Mouse (Mus musculus) heart, postnatal 0 days (tissue): ENCODE results near the gene St6galnac6. TPM values are rescaled to one million over a fixed set of nuclear protein-coding genes. Genes with fewer than 3 reads are reported as not detected.

Experiments used
- ATAC-seq: fragments of 200-750 bp; cut with Nextera tagmentation; 2 replicates; pipeline ENCODE4 v1.8.0; 2017; ENCODE audit warnings: low read depth, moderate number of reproducible peaks, moderate library complexity; ENCODE audit not compliant: insufficient read depth
- DNase-seq: peaks from one replicate; pipeline ENCODE4 v3.0.0-alpha.2; 2016; ENCODE audit warnings: low spot score
- H3K27ac ChIP-seq: fragments of 300-500 bp; sonication (generic); 2 replicates; pipeline ENCODE4 v1.5.1; 2014; ENCODE audit warnings: low read depth, mild to moderate bottlenecking
- H3K27me3 ChIP-seq: fragments of 300-500 bp; sonication (generic); 2 replicates; pipeline ENCODE4 v1.6.1; 2014; ENCODE audit warnings: low read length, mixed read lengths; ENCODE audit not compliant: control insufficient read depth, insufficient read depth
- H3K36me3 ChIP-seq: fragments of 300-500 bp; sonication (generic); replicated peaks from 2 replicates; pipeline ENCODE4 v1.6.1; 2014; ENCODE audit warnings: low read length, mixed read lengths; ENCODE audit not compliant: control insufficient read depth, insufficient read depth
- H3K4me1 ChIP-seq: fragments of 300-500 bp; sonication (generic); 2 replicates; pipeline ENCODE4 v1.6.1; 2014; ENCODE audit warnings: antibody characterized with exemption; ENCODE audit not compliant: control insufficient read depth, insufficient read depth
- H3K4me2 ChIP-seq: fragments of 300-500 bp; sonication (generic); 2 replicates; pipeline ENCODE4 v1.6.1; 2014; ENCODE audit warnings: low read depth, mild to moderate bottlenecking, low read length, moderate library complexity
- H3K4me3 ChIP-seq: fragments of 300-500 bp; sonication (generic); 2 replicates; pipeline ENCODE4 v1.5.1; 2014; ENCODE audit warnings: low read depth, low read length
- H3K9ac ChIP-seq: fragments of 300-500 bp; sonication (generic); replicated peaks from 2 replicates; pipeline ENCODE4 v1.6.1; 2014; ENCODE audit warnings: low read depth, low read length, mixed read lengths
- H3K9me3 ChIP-seq: fragments of 300-500 bp; sonication (generic); replicated peaks from 2 replicates; pipeline ENCODE4 v1.6.1; 2016; ENCODE audit warnings: low read length; ENCODE audit not compliant: control insufficient read depth
- CTCF ChIP-seq: IDR thresholded peaks from 2 replicates; pipeline ENCODE4 v1.5.1; 2016; ENCODE audit warnings: antibody characterized with exemption, control low read depth, low read depth
- EP300 ChIP-seq: IDR thresholded peaks from 2 replicates; pipeline ENCODE4 v1.6.1; 2016; ENCODE audit warnings: antibody characterized with exemption, low read depth
- WGBS: fragments of 180-500 bp; shearing (Covaris S2); extraction: QIAGEN DNeasy Blood & Tissue Kit; methylation state at CpG from one replicate; pipeline ENCODE4 v1.1.7; 2014; 5-methylcytosine and 5-hydroxymethylcytosine counted together
- polyA plus RNA-seq: library from polyadenylated mRNA; unstranded; fragments of >200 nt; fragmentation: Nextera tagmentation; extraction: Ambion mirVana; gene quantifications from 2 replicates; pipeline ENCODE4 v1.2.1, GENCODE M21; 2015
- total RNA-seq: library from RNA; depleted of rRNA; stranded (reverse); fragments of >200 nt; gene quantifications from 2 replicates; pipeline ENCODE4 v1.2.3, GENCODE M21; 2014; ENCODE audit warnings: low replicate concordance

St6galnac6 gene
- total and polyA plus RNA-seq, 2 experiments from 2014 or later: 44.3 to 117 TPM

DNA sequence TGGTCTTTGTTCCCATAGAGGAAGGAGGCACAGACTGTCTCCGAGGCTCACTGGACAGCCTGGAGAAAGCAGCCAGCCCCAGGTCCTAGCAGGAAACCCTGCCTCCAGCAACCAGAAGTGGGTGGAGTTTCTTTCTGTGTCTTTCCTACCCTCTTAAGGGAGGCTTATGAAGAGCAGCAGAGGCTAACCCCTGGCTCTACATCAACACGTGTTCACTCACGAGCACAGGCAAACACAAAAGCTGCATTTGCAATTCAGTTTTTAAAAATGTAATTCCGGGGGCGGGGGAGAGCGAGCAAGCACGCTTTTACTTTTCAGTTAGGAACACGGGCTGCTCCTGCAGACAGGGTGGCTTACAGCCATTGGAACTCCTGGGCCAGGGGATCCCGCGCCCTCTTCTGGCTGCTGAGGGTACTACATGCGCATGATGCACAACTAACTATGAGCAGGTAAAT is 3.1 kb downstream of the St6galnac6 start:
- Histone ChIP-seq H3K4me1 (peaks cover 14% of the 10 kb centered on the region), H3K9ac (no peak overlapping the region), H3K27me3 (no peaks in the 10 kb centered on the region), H3K4me2 (peak overlapping the region; percentile 63), H3K36me3 (peaks cover 10% of the 10 kb centered on the region), H3K4me3 (peak overlapping the region; percentile 34), H3K27ac (peak overlapping the region; percentile 56), H3K9me3 (no peaks in the 10 kb centered on the region)
- DNase-seq: peak; percentile 76
- TF ChIP-seq EP300 (0 out of 2 replicates have a peak, but pooled peaks have one; percentile 28), CTCF (peak; percentile 95)
- ATAC-seq: peak; percentile 40; the same call in 1 of the 2 replicates
- 1% methylated on average over 11 of the region's 11 CpGs for WGBS

DNA sequence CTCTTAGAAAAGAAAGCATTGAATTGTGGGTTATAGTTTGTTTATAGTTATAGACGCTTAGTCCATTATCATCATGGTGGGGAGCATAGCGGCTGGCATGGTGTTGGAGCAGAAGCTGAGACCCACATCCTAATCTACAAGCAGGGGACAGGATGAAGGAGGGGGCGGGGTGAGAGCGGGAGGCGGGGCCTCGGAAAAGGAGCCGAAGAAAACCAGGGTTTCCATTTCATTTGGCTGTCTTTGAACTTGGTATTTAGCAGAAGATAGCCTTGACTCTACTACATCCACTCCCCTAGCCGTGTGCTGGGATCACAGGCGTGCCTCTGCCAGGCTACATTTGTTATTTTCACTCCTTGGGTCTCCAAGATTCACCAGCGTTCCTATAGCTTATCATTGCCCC is 5.1 kb downstream of the St6galnac6 start:
- Histone ChIP-seq H3K9me3 (no peaks in the 10 kb centered on the region), H3K27me3 (no peaks in the 10 kb centered on the region), H3K36me3 (no peaks in the 10 kb centered on the region), H3K4me3 (no peak overlapping the region), H3K4me1 (peaks cover 23% of the 10 kb centered on the region), H3K4me2 (no peak overlapping the region), H3K9ac (no peak overlapping the region), H3K27ac (no peak overlapping the region)
- ATAC-seq: no peak
- no peak for TF ChIP-seq CTCF
- no peak for TF ChIP-seq EP300
- DNase-seq: no peak
- 34% methylated on average over 10 of the region's 10 CpGs for WGBS

DNA sequence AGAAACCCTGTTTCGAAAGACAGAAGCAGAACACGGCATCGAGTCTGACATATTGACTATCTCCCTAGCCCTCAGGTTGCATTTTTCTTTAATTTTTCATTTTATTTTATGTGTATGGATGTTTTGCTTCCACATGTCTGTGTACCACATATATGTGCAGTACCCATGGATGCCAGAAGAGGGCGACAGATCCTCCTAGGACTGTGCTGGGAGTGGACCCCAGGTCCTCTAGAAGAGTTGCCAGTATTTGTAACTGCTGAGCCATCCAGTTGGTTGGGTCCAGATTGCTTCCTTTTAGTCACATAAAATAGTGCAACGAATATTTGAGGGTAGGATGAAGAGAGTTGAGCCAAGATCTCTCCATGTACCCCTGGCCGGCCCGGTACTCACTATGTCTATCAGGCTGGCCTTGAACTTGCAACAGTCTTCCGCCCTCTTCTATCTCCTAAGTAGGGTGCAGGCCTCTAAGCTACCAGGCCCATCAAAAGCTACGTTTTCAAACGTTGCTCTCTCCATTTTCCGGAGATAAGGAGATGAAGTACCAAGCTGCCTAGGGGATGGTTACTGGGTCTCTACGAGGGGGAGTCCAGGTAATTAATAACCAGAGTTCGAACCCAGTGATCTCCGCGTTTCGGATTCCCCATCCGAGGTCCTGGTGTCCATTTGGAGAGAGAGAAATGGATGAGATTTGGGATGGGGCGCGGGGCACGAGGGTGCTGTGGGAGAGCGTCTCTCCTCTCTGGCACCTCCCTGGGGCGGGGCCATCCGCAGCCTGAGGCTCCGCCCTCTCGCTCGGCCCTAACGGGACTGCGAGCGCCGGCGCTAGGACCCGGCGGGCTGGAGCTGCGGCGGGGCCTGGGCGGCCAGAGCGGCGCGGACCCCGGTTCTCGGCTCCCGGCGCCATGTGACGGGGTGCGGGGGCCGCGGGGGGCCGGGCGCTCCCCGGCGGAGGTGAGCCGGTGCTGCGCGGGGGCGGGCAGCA is 6.9 kb downstream of the St6galnac6 start:
- H3K36me3 ChIP-seq: no peaks in the 10 kb centered on the region
- WGBS: 11% methylated on average over 54 of the region's 55 CpGs
- peak overlapping the region; percentile 91 for H3K4me2 ChIP-seq
- DNase-seq (peak; percentile 85), ATAC-seq (peak; percentile 72)
- H3K27ac ChIP-seq: peak overlapping the region; percentile 74
- H3K9ac ChIP-seq: peak overlapping the region; percentile 75
- peak; percentile 70 for TF ChIP-seq CTCF
- TF ChIP-seq EP300: no peak
- peak overlapping the region; percentile 76 for H3K4me3 ChIP-seq
- no peaks in the 10 kb centered on the region for H3K9me3 ChIP-seq
- H3K4me1 ChIP-seq: peaks cover 31% of the 10 kb centered on the region
- no peaks in the 10 kb centered on the region for H3K27me3 ChIP-seq

DNA sequence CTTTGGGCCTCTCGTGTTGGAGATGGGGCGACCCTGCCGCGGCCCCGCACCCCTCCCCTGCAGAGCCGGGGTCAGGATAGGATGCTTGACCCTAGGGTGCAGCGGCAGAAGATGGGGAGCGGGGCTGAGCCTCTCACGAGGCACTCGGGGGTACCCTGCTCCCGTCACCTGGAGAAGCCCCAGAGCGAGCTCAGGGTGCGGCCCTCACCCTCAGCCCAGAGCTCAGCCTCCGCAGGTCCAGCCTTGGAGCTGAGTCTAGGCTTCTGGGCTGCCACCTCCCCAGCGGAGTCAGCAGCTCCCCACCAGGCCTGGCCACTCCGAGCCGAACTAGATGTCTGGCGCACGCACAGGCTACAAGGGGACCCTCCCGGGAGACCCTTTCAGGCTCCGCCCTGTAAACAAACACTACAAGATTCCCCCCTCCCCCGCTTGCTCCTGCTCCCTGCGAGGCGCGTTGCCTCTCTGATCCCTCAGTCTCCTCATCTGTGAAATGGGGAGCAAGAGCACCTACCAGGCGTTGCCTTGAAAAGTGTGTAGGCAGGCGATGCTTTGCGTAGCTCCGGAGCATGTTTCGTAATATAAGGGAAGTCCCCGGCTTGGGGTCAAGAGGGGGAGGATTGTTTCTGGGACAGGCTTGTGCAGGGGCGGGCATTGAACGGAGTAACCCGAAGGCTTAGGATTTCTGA is 7.9 kb downstream of the St6galnac6 start:
- H3K27me3 ChIP-seq: no peaks in the 10 kb centered on the region
- peak; percentile 1; the same call in 1 of the 2 replicates for ATAC-seq
- H3K4me1 ChIP-seq: peaks cover 27% of the 10 kb centered on the region
- H3K9ac ChIP-seq: peak overlapping the region; percentile 75
- peak overlapping the region; percentile 76 for H3K4me3 ChIP-seq
- H3K9me3 ChIP-seq: no peaks in the 10 kb centered on the region
- no peaks in the 10 kb centered on the region; the same call in 1 of the 2 replicates for H3K36me3 ChIP-seq
- peak overlapping the region; percentile 74 for H3K27ac ChIP-seq
- TF ChIP-seq CTCF: no peak
- TF ChIP-seq EP300: no peak
- peak overlapping the region; percentile 91 for H3K4me2 ChIP-seq
- no peak for DNase-seq
- 7% methylated on average over 28 of the region's 34 CpGs for WGBS

DNA sequence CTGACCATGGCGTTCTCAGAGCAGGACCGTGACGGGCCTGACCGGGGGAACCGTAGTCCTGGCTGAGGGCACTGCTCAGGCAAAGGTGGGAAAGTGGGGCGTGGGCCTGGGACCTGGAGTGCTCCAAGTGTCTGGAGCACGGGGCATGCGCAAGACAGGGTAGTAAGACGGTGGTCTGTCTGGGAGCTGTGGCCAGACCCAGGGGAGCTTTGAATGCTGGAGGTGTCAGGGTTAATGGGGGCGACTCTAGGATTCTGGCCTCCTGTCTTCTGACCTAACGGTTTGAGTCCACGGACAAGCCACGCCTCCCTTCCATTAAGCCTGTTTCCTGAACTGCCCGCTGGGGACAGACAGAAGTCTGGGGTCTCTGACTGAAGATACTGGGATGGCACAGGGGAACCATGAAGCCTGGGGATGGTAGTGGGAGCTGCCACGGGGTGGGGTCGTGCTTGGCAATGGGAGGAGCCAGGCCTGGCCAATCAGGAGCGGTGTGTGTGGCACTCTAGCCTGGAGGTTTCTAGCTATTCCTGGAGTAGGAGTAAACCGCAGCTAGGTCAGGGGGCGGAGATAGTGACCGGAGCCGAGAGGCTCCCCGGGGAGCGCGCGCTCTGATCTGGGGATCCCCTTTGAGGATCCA is 8.8 kb downstream of the St6galnac6 start:
- Histone ChIP-seq H3K36me3 (peaks cover 4% of the 10 kb centered on the region; the same call in 1 of the 2 replicates), H3K4me2 (peak overlapping the region; percentile 91), H3K4me1 (peaks cover 25% of the 10 kb centered on the region), H3K9me3 (no peaks in the 10 kb centered on the region), H3K9ac (peak overlapping the region; percentile 43), H3K4me3 (peak overlapping the region; percentile 76), H3K27me3 (no peaks in the 10 kb centered on the region), H3K27ac (peak overlapping the region; percentile 86)
- ATAC-seq (peak; percentile 79), DNase-seq (peak; percentile 91)
- 3% methylated on average over 25 of the region's 25 CpGs for WGBS
- TF ChIP-seq EP300 (no peak), CTCF (no peak)
